Mouse (Mus musculus): ENCODE results near the gene Naaladl1. TPM values are rescaled to one million over a fixed set of nuclear protein-coding genes. Genes with fewer than 3 reads are reported as not detected.

Gene Naaladl1
- total and polyA plus RNA-seq, 3 experiments: 0.35 to 1.7 TPM; not detected in 1

DNA sequence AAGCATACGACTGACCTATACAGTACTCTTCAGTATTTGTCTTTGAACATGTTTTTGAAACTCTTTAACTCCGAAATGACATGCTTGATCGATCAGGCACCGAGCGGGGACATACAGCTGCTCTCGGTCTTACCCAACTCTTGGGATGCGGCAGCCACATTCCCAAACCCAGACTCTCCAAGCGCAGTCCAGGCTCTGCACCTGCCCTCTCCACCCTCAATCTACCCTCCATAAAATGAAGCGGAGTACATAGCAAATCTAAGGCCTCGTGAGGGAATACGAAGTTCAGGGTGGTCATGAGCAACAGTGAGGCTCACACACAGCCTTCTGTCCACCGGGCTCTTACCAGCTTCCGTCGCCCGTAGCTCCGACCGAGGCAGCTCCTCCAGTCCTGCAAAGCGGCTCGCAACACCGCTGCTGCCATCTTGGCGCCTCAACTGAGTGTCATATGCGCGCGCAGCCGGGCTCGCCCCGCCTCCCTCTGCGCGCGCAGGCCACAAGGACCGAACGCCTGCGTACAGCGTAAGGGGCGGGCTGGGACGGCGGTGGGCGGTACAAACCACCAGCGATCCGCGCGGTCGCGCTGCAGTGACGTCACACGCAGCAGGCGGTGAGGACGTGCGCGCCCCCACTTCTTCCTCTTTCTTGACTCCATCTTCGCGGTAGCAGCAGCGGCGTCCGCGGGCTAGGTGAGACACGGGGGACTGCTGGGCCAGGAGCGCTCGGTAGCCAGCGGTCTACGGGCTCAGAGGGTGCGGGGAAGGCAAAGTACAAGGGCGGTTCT, 48.1 kb upstream of the Naaladl1 start, which contains the start of the genes Mrpl49 and Fau:
Gene Mrpl49 (minus strand): TSS at position 473 of the 784 bp plus-strand sequence.
Gene Fau (plus strand): TSS at position 532 of the 784 bp plus-strand sequence.
- Histone ChIP-seq H3K4me1 (ENCODE audit: control insufficient read depth in 1 of 2, insufficient read depth in 2 of 2, low read length in 2 of 2) (peaks cover 0 to 15% of the 10 kb centered on the region in 2 experiments; a peak in 1 of 4 replicates), H3K36me3 (ENCODE audit: control insufficient read depth in 1 of 2, insufficient read depth in 2 of 2, low read length in 2 of 2) (peaks cover 4 to 21% of the 10 kb centered on the region in 2 experiments), H3K27me3 (ENCODE audit: control insufficient read depth in 1 of 2, insufficient read depth in 2 of 2, low read length in 2 of 2) (no peaks in the 10 kb centered on the region), H3K9ac (ENCODE audit: control insufficient read depth, low read depth, low read length, poor library complexity, severe bottlenecking) (peak within 1 kb of the TSS; percentile 96), H3K4me3 (ENCODE audit: control insufficient read depth in 1 of 2, insufficient read depth in 1 of 2, low read depth in 2 of 2, low read length in 2 of 2) (peak within 1 kb of the TSS; percentile 95), H3K9me3 (replicated peaks; ENCODE audit: insufficient read depth, low read length) (no peaks in the 10 kb centered on the region), H3K79me2 (ENCODE audit: control insufficient read depth, insufficient read depth, low read length, poor library complexity) (peaks cover 46% of the 10 kb centered on the region), H3K27ac (ENCODE audit: control insufficient read depth, low read depth, low read length) (peak within 1 kb of the TSS; percentile 67)
- TF ChIP-seq CTCF (IDR thresholded peaks at IDR 0.05 in 2 of 3, conservative IDR thresholded peaks at IDR 0.05 in 1 of 3; ENCODE audit: control insufficient read depth in 1 of 3, insufficient read depth in 1 of 3, low read depth in 2 of 3, low read length in 3 of 3, poor library complexity in 1 of 3, severe bottlenecking in 1 of 3): 0 out of 6 replicates have a peak, but pooled peaks of 1 of the 3 experiments have one; percentile 5
- TF ChIP-seq BHLHE40 (IDR thresholded peaks at IDR 0.05; ENCODE audit: borderline replicate concordance, low read depth, low read length): no peak
- peak; percentile 97 for TF ChIP-seq NELFE (IDR thresholded peaks at IDR 0.05; ENCODE audit: low read depth, low read length)
- peak; percentile 95 for TF ChIP-seq POLR2AphosphoS2 (IDR thresholded peaks at IDR 0.05; ENCODE audit: low read length)
- peak; percentile 58; the same call in 1 of the 2 replicates for TF ChIP-seq MYC (IDR thresholded peaks at IDR 0.05; ENCODE audit: low read depth, low read length)
- TF ChIP-seq POLR2A (IDR thresholded peaks at IDR 0.05; ENCODE audit: control insufficient read depth in 1 of 2, insufficient read depth in 1 of 2, low read depth in 1 of 2, low read length in 2 of 2, poor library complexity in 1 of 2): peak; percentile 88 to 98
- peak; percentile 29; the same call in 1 of the 2 replicates for TF ChIP-seq MAX (IDR thresholded peaks at IDR 0.05; ENCODE audit: low read length)
- peak; percentile 74 for TF ChIP-seq ZMIZ1 (IDR thresholded peaks at IDR 0.05; ENCODE audit: low read depth, low read length)
- no peak for TF ChIP-seq SMC3 (IDR thresholded peaks at IDR 0.05; ENCODE audit: low read depth, low read length)
- TF ChIP-seq HCFC1 (IDR thresholded peaks at IDR 0.05; ENCODE audit: low read depth, low read length): peak; percentile 95
- TF ChIP-seq E2F4 (IDR thresholded peaks at IDR 0.05; ENCODE audit: borderline replicate concordance, low read depth, low read length): peak; percentile 11; the same call in 1 of the 2 replicates
- TF ChIP-seq KAT2A (conservative IDR thresholded peaks at IDR 0.05; ENCODE audit: low read depth, low read length): peak; percentile 71; the same call in 1 of the 2 replicates
- TF ChIP-seq NRF1 (IDR thresholded peaks at IDR 0.05; ENCODE audit: insufficient read depth, low read depth, low read length, poor library complexity, severe bottlenecking): peak; percentile 93
- TF ChIP-seq UBTF (IDR thresholded peaks at IDR 0.05; ENCODE audit: borderline replicate concordance, insufficient read depth, low read depth, low read length): peak; percentile 70; the same call in 1 of the 2 replicates
- peak; percentile 59 for TF ChIP-seq SIN3A (IDR thresholded peaks at IDR 0.05; ENCODE audit: low read length)
- TF ChIP-seq GABPA (IDR thresholded peaks at IDR 0.05; ENCODE audit: low read depth, low read length): no peak
- no peak for TF ChIP-seq ZNF384 (IDR thresholded peaks at IDR 0.05; ENCODE audit: low read depth, low read length)
- TF ChIP-seq POLR2AphosphoS5 (IDR thresholded peaks at IDR 0.05; ENCODE audit: borderline replicate concordance, low read depth, low read length): peak; percentile 73; the same call in 1 of the 2 replicates
- TF ChIP-seq TCF12 (IDR thresholded peaks at IDR 0.05; ENCODE audit: low read depth, low read length): peak; percentile 70; the same call in 1 of the 2 replicates
- TF ChIP-seq TBP (IDR thresholded peaks at IDR 0.05; ENCODE audit: low read depth, low read length): peak; percentile 87
- TF ChIP-seq ELF1 (IDR thresholded peaks at IDR 0.05; ENCODE audit: low read depth, low read length): peak; percentile 84
- DNase-seq (ENCODE audit: low read depth, low spot score): peak; percentile 98
